Mouse (Mus musculus) retina, postnatal 1 day (tissue): ENCODE data around the gene Slc41a2.
"Not testable (repeated sequence)": the region's sequence is repeated elsewhere in the genome, so short reads cannot be mapped to it uniquely, and the experiment has no call there.

Experiments
- DNase-seq: peaks from one replicate; pipeline ENCODE4 v3.0.0-alpha.2; 2012

The Slc41a2 gene

GRCm38 (mm10) chr10:83337159-83337951, at the start of gene Slc41a2:
Slc41a2 (minus strand) TSS chr10:83337882.
- DNase-seq: peak; percentile 81

DNA sequence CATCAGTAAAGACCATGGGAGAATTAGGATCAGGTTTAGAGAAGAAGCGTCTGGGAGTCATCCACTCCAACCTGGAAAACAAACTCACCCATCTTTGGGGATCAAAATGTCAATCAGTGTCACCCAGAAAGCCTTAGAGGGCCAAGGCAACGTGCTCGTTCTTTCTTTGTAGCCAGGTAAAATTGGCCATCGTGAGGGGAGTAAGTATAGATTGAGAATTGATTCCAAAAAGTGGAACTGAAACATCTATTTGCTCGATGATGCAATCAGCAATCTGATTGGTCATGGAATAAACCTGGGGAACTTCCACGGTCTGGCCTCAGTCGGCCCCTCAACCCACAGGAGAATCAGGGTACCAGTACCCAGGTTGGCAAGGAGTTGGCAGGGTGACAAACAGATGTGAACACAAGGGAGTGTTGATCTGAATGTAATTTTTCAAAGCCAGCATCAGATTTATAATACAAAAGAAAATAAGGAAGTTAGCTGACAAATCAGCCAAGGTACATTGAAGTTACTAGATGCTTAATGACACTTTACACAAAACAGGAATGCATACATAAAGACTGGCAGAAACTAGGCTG, 47.7 kb upstream of the Slc41a2 start:
- no peak for DNase-seq

- DNase-seq: no peak
Measured at GRCm38 (mm10) chr10:83384456-83385215, 47.0 kb upstream of the Slc41a2 start.

- DNase-seq: no peak
Measured at GRCm38 (mm10) chr10:83383863-83384262, 46.2 kb upstream of the Slc41a2 start.

DNA sequence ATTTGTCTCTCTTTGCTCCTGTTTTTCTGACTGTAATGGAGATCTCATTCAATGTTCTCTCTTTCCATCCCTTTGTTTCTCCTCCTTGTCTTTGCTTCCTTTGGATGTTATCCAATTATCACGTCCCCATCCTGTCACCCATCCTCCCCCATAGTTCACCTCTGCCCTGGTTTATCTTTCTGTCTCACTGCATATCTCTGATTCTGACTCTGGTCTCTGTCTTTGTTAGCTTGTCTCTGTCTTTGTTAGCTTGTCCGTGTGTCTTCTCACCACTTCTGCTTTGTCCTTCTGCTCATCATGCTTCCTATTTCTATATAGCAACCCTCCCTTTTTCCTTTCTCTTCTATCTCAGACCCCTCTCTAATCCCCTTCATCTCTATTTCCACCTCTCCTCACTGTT, 45.3 kb upstream of the Slc41a2 start:
- DNase-seq: no peak

GRCm38 (mm10) chr10:83382528-83382927, 44.8 kb upstream of the Slc41a2 start:
- no peak for DNase-seq

DNA sequence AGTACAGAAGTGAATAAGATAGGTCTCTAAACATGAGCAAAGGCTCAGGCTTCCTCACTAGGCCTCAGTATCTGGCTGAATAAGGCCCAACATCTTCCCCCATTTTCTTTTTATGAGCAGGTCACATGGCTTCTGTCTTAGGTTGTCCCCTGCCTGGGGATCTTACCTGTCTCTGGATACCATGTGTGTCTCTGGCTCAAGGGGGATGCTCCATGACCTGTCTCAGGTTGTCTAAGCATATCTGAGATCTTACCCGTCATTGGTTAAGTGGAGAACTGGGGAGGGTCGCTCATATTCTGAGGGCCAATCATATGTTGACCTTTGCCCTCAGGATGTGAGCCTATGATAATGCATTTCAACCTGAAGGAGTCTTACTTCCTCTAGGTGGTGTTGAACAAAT, 42.8 kb upstream of the Slc41a2 start:
- no peak for DNase-seq

DNA sequence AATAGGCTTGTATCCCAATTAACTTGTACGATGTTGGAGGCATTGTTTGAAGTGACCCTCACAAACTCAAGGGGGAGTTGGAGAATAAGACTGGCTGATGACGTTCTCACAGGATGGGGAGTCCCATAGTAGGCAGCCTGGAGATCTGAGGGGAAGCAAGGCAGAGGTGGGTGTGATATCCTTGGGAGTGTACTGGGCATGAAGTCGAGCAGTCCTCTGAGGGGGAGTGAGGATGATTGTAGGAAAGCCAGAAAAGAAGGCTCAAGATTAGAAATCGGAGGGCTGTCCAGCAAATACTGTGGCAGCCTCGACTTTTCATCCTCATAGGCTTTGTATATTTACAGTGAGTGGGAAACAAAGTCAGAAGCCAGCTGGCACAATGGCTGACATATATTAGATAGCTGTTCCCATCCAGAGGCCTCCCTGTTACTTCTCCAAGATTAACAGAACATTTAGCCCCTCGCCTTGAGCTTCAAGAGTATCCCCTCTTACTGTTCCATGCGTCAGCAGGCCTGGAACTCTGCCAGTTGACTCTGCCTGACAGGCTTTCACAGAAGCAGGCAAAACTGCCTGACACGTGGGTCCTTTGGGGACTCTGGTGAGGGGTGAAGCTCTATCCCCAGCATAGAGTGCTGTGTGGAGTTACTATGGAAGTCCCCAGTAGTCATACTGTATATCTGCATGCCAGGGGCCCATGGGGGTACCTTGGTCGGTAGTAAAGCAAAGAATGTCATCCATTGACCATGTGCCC, 40.6 kb upstream of the Slc41a2 start:
- DNase-seq: no peak

DNA sequence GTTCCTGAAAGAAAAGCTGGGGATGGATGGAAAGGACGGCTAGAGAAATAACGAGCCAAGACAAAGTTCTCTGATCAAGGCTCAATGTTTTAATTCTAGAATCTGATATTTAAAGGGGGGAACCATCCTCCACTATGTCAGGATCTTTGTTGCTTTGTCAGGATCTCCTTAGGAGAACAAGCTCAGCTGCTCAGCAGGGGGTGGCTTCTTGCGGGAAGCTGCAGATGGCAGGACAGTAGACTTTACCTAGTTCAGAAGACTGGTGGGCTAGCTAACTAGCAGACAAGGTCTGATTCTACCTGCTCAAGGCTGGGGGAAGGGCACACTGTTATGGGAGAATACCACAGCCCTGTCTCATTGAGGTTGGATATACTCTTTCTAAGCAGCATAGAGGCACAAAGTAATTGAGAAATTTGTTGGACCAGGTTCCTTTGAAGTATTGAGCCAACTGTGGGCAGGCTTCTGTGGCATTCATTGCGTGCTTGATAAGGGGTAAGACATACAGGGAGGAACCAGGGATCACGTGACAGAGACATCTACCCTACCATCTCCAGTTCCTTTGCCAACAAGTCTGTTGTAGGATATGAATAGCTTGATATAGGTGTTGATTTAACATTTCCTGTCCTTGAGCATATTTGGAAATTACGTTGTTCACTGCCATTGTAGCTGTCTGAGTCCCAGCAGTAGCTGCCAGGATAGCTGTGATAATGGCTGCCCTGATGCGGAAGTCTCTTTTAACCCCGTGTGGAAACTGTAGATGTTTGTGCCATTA, 39.4 kb upstream of the Slc41a2 start:
- no peak for DNase-seq

GRCm38 (mm10) chr10:83375458-83375857, 37.8 kb upstream of the Slc41a2 start:
- not testable (repeated sequence) for DNase-seq

GRCm38 (mm10) chr10:83374045-83374656, 36.5 kb upstream of the Slc41a2 start:
- DNase-seq: no peak

GRCm38 (mm10) chr10:83368918-83369317, 31.2 kb upstream of the Slc41a2 start:
- DNase-seq: no peak

DNA sequence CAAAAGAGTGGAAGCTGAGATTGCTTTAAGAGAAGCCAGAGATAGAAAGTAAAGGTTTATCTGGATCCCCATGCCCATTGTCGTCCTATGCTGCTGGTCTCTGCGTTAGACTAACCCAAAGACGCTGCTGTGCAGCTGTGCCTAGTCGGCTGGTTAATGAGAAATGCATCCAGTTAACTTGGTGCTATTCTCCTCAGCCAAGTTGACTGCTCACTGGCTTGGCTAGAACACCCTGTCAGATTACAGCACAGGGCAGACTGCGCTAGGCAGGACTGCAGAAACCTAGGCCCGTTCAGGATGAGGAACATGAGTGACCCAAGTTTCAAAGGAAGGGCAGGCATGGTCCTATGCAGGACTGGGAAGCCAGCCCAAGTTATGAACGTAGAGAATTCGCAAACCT, 25.8 kb upstream of the Slc41a2 start:
- DNase-seq: no peak

GRCm38 (mm10) chr10:83361643-83362382, 24.1 kb upstream of the Slc41a2 start:
- DNase-seq: peak; percentile 57

DNA sequence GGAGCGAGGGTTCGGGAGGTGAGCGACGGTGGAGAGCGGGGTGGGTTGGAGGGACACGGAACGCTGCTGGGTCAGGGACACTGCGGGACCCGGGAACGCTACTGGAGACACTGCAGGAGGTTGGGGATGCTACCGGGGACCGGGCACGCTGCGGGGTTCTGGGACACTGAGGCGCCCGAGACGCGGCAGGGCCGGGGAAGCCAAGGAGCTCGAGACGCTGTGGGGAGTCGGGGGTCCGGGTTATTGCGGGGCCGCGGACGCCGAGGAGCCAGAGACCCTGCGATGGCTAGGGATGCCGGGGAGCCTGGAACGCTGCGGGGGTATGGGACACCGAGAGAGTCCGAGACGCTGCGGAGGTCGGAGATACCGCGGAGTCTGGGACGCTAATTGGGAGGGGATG, 22.7 kb upstream of the Slc41a2 start:
- no peak for DNase-seq

DNA sequence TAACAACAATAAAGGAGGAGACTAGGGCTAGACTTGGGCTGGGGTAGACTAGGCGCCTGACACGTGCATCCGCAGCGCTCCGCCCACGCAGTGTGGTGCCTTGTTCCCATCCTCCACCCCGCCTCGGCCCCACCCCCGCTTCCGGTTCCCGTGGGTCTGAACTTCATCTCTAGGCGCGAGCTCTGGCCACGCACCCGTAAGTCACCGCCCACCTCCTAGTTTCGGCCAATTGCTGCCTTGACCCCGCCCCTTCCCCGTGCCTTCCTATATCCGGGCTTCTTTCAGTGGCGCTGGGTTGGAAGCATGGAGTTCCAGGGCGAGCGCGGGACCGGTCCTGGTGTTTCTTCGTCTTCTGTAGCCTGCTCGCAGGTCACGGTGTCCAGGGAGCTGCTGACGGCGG, 22.3 kb upstream of the Slc41a2 start, which contains the start of gene D10Wsu102e:
Gene D10Wsu102e (plus strand): TSS at position 266 of the 400 bp plus-strand sequence.
- DNase-seq: peak; percentile 98

- no peak for DNase-seq
Measured at GRCm38 (mm10) chr10:83359451-83359850, 21.8 kb upstream of the Slc41a2 start.

GRCm38 (mm10) chr10:83356416-83356815, 18.7 kb upstream of the Slc41a2 start:
- DNase-seq: no peak

DNA sequence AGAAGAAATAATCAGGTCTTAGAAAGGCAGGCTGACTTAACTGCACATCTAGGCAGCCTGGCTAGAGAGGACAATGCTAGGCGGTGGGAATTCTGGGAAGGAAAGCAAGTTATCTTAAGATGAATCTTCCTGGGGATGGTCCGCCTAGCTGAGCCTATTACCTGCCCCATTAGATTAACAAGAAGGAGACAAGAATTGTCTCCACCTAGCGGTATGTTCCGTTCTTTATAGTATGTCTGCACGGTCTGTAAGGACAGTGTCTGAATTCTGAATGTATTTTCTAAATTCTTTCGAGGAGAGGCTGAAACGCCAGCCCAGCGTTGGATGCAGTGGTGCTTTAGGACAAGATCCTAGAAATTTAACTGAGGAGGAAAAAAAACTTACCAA, 16.6 kb upstream of the Slc41a2 start:
- DNase-seq: peak; percentile 54

GRCm38 (mm10) chr10:83353680-83354332, 16.1 kb upstream of the Slc41a2 start:
- no peak for DNase-seq
